Mouse (Mus musculus) CH12.LX (cell line): ENCODE results near the gene Gclm. TPM values are rescaled to one million over a fixed set of nuclear protein-coding genes. Genes with fewer than 3 reads are reported as not detected.
"Not testable (repeated sequence)": the region's sequence is repeated elsewhere in the genome, so short reads cannot be mapped to it uniquely, and the experiment has no call there.

Experiments
- DNase-seq: peaks from one replicate; pipeline ENCODE4 v3.0.0-alpha.2; 2013; ENCODE audit errors: extremely low read depth
- H3K27ac ChIP-seq: 2 replicates; pipeline ENCODE4 v1.5.1; 2012; ENCODE audit warnings: low read depth, mild to moderate bottlenecking, control low read depth, moderate library complexity; ENCODE audit not compliant: insufficient read depth
- H3K27me3 ChIP-seq: replicated peaks from 2 replicates; pipeline ENCODE3; 2012; ENCODE audit warnings: inconsistent platforms
- H3K36me3 ChIP-seq, 2 experiments: replicated peaks in 1 of 2; 2 replicates each; pipeline versions ENCODE3 to v1.6.1; 2012; ENCODE audit warnings: inconsistent platforms in 1 of 2, low read length in 1 of 2, mild to moderate bottlenecking in 1 of 2, mixed read lengths in 1 of 2, moderate library complexity in 1 of 2; ENCODE audit not compliant: control insufficient read depth in 1 of 2, insufficient read depth in 1 of 2
- H3K4me1 ChIP-seq, 2 experiments: 2 replicates each; pipeline ENCODE4 v1.6.1; 2012; ENCODE audit warnings: inconsistent platforms in 1 of 2, moderate library complexity in 1 of 2; ENCODE audit not compliant: insufficient read depth in 2 of 2, control insufficient read depth in 1 of 2
- H3K4me2 ChIP-seq: 2 replicates; pipeline ENCODE4 v1.6.1; 2012; ENCODE audit warnings: low read depth, mild to moderate bottlenecking, control low read depth; ENCODE audit not compliant: poor library complexity, insufficient read depth, severe bottlenecking
- H3K4me3 ChIP-seq, 3 experiments: fragments of 150-350 bp in 1 of 3; sonication (generic) in 1 of 3; replicated peaks in 1 of 3; 2 replicates each; pipeline versions ENCODE3 to v1.5.1; 2011 to 2012; ENCODE audit warnings: low read depth in 2 of 3, low read length in 2 of 3, mild to moderate bottlenecking in 2 of 3, moderate library complexity in 2 of 3, control low read depth in 1 of 3, improper control_type of control experiment in 1 of 3, inconsistent platforms in 1 of 3, mixed read lengths in 1 of 3; ENCODE audit not compliant: poor library complexity in 1 of 3
- H3K79me2 ChIP-seq: replicated peaks from 2 replicates; pipeline ENCODE4 v1.6.1; 2012; ENCODE audit warnings: mild to moderate bottlenecking, moderate library complexity; ENCODE audit not compliant: control insufficient read depth, poor library complexity, insufficient read depth, severe bottlenecking; ENCODE audit errors: extremely low read depth
- H3K9ac ChIP-seq: 2 replicates; pipeline ENCODE4 v1.6.1; 2012; ENCODE audit warnings: low read depth, mild to moderate bottlenecking, control low read depth, moderate library complexity; ENCODE audit not compliant: insufficient read depth
- H3K9me3 ChIP-seq: replicated peaks from 2 replicates; pipeline ENCODE3; 2012; ENCODE audit warnings: low read length, inconsistent platforms, mixed read lengths
- CHD1 ChIP-seq: IDR thresholded peaks from 2 replicates; pipeline ENCODE4 v1.6.1; 2012; ENCODE audit warnings: low read depth, low read length, improper control_type of control experiment, inconsistent platforms
- CTCF ChIP-seq, 2 experiments: IDR thresholded peaks in 1 of 2; conservative IDR thresholded peaks in 1 of 2; 2 replicates each; pipeline ENCODE4 v1.5.1; 2011 to 2012; ENCODE audit warnings: low read depth in 2 of 2, low read length in 2 of 2, improper control_type of control experiment in 1 of 2, inconsistent platforms in 1 of 2, mild to moderate bottlenecking in 1 of 2, moderate library complexity in 1 of 2
- E2F4 ChIP-seq: IDR thresholded peaks from 2 replicates; pipeline ENCODE4 v1.6.1; 2011; ENCODE audit warnings: low read depth, low read length, improper control_type of control experiment; ENCODE audit not compliant: insufficient replicate concordance
- EP300 ChIP-seq: IDR thresholded peaks from 2 replicates; pipeline ENCODE4 v1.6.1; 2011; ENCODE audit warnings: low read length, improper control_type of control experiment
- HCFC1 ChIP-seq: IDR thresholded peaks from 2 replicates; pipeline ENCODE4 v1.6.1; 2012; ENCODE audit warnings: low read depth, mild to moderate bottlenecking, inconsistent platforms, low read length, improper control_type of control experiment
- IRF4 ChIP-seq: IDR thresholded peaks from 2 replicates; pipeline ENCODE4 v1.6.1; 2014; ENCODE audit warnings: low read depth, mild to moderate bottlenecking, inconsistent platforms, low read length, improper control_type of control experiment
- JUND ChIP-seq: conservative IDR thresholded peaks from 2 replicates; pipeline ENCODE4 v1.6.1; 2011; ENCODE audit warnings: low read depth, low read length, improper control_type of control experiment
- KAT2A ChIP-seq: IDR thresholded peaks from 2 replicates; pipeline ENCODE4 v1.6.1; 2012; ENCODE audit warnings: low read length, improper control_type of control experiment, inconsistent platforms; ENCODE audit not compliant: insufficient replicate concordance
- MAX ChIP-seq: IDR thresholded peaks from 2 replicates; pipeline ENCODE4 v1.6.1; 2011; ENCODE audit warnings: low read length, improper control_type of control experiment
- MXI1 ChIP-seq: IDR thresholded peaks from 2 replicates; pipeline ENCODE4 v1.6.1; 2011; ENCODE audit warnings: mild to moderate bottlenecking, low read depth, low read length, improper control_type of control experiment
- NELFE ChIP-seq: IDR thresholded peaks from 2 replicates; pipeline ENCODE4 v1.6.1; 2011; ENCODE audit warnings: low read depth, low read length, improper control_type of control experiment
- PAX5 ChIP-seq: IDR thresholded peaks from 2 replicates; pipeline ENCODE4 v1.6.1; 2012; ENCODE audit warnings: low read length, inconsistent platforms, mixed read lengths
- POLR2AphosphoS2 ChIP-seq: IDR thresholded peaks from 2 replicates; pipeline ENCODE4 v1.6.1; 2011; ENCODE audit warnings: low read depth, low read length, improper control_type of control experiment
- TBP ChIP-seq: conservative IDR thresholded peaks from 2 replicates; pipeline ENCODE4 v1.6.1; 2011; ENCODE audit warnings: low read depth, low read length, improper control_type of control experiment
- TCF12 ChIP-seq: IDR thresholded peaks from 2 replicates; pipeline ENCODE4 v1.6.1; 2014; ENCODE audit warnings: low read depth, mild to moderate bottlenecking, inconsistent platforms, low read length, improper control_type of control experiment
- UBTF ChIP-seq: IDR thresholded peaks from 2 replicates; pipeline ENCODE4 v1.6.1; 2012; ENCODE audit warnings: low read depth, mild to moderate bottlenecking, inconsistent platforms, low read length, improper control_type of control experiment, moderate library complexity
- ZC3H11A ChIP-seq: IDR thresholded peaks from 2 replicates; pipeline ENCODE4 v1.6.1; 2012; ENCODE audit warnings: low read depth, mild to moderate bottlenecking, inconsistent platforms, low read length, improper control_type of control experiment
- ZKSCAN1 ChIP-seq: IDR thresholded peaks from 2 replicates; pipeline ENCODE4 v1.6.1; 2012; ENCODE audit warnings: low read depth, inconsistent platforms, low read length, improper control_type of control experiment, borderline replicate concordance
- ZNF384 ChIP-seq: IDR thresholded peaks from 2 replicates; pipeline ENCODE4 v1.6.1; 2012; ENCODE audit warnings: low read depth, low read length, improper control_type of control experiment, inconsistent platforms
- dilution Hi-C: fragments of 300-500 bp; cut with MboI; formaldehyde crosslinking; loops from 2 replicates; pipeline ENCODE4 v1.14.3; 2020; ENCODE audit warnings: low sequenced_read_pairs; ENCODE audit not compliant: extremely low pct_unique_long_range_greater_than_20kb, extremely low pct_ligation_motif_present
- in situ Hi-C: fragments of 300-500 bp; cut with MboI; formaldehyde crosslinking; loops from 3 replicates; pipeline ENCODE4 v1.14.3; 2019; ENCODE audit warnings: low sequenced_read_pairs, low pct_ligation_motif_present, low pct_unique_long_range_greater_than_20kb, mixed read lengths
- polyA plus RNA-seq: library from polyadenylated mRNA; unstranded; fragments of >175 nt; gene quantifications from 2 replicates; pipeline ENCODE4 v1.2.1, GENCODE M21; 2012; ENCODE audit warnings: low read depth; ENCODE audit not compliant: insufficient read length
- total RNA-seq, 2 experiments: library from RNA; depleted of rRNA; stranded (reverse); fragments of 300-350 nt in 1 of 2; fragments of >200 nt in 1 of 2; gene quantifications; 2 replicates each; pipeline ENCODE4 v1.2.3; 2012 to 2014

Gclm gene
- total and polyA plus RNA-seq, 3 experiments: 26.1 to 195 (median 108) TPM

DNA sequence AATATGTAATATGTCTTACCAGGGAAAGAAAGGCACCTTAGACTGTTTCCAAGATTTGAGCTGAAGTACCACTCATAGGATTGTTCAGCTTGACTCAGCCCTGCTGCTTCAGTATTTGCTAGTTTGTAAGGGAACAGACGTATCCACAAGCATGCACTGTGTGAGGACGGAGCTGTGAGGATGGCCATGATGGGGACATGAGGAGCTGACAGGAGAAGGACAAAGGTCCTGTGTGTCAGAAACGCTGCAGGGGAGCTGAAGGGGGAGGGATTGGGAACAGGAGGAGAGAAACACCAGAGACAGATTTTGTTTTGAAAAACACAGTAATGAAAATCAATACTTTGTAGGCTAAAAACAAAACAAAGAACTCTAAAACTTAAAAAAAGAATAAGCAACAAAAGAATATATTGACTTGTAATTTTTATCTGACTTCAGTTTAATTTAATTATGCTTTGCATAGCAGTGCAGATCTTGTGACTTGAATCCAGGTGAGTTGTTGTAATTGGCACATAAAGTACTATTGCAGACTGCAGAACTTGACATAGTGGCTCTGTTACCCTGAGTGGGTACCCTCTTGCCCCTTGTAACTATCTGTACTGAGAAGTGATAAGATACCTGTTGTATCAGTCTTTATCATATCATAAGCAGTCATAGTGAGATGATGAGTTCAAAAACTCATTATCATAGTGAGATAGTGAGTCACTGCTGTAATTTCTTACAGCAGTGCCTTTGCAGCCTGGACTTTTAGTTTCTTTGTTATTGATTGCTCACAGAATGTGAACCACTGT lies 7.3 kb downstream of the Gclm start:
- Histone ChIP-seq H3K9me3 (no peaks in the 10 kb centered on the region), H3K4me3 (no peak overlapping the region)
- TF ChIP-seq KAT2A: no peak
- no peak for TF ChIP-seq CTCF (conservative IDR thresholded peaks at IDR 0.05 in 1 of 2, IDR thresholded peaks at IDR 0.05 in 1 of 2; ENCODE audit: low read depth in 2 of 2, low read length in 2 of 2)
- TF ChIP-seq ZNF384: no peak
- TF ChIP-seq PAX5: no peak
- TF ChIP-seq E2F4: no peak
- no peak for TF ChIP-seq CHD1
- TF ChIP-seq MAX: no peak
- no peak for TF ChIP-seq TCF12
- no peak for TF ChIP-seq POLR2AphosphoS2
- no peak for TF ChIP-seq ZC3H11A
- no peak for TF ChIP-seq JUND
- TF ChIP-seq IRF4: no peak
- no peak for TF ChIP-seq UBTF
- no peak for TF ChIP-seq NELFE
- no peak for TF ChIP-seq ZKSCAN1
- TF ChIP-seq TBP: no peak
- TF ChIP-seq HCFC1: no peak
- no peak for TF ChIP-seq EP300
- no peak for TF ChIP-seq MXI1
- TF ChIP-seq, all 38 proteins: peak for 0
- Histone ChIP-seq H3K27me3 (no peaks in the 10 kb centered on the region), H3K4me2 (no peak overlapping the region), H3K79me2 (peaks cover 20% of the 10 kb centered on the region), H3K36me3 (peaks cover 0 to 38% of the 10 kb centered on the region in 2 experiments), H3K9ac (no peak overlapping the region), H3K27ac (no peak overlapping the region), H3K4me1 (peaks cover 0 to 15% of the 10 kb centered on the region in 2 experiments; a peak in 1 of 4 replicates)
- no peak for DNase-seq
- in situ Hi-C loops: no loop called here
- dilution Hi-C loops: no loop called here

DNA sequence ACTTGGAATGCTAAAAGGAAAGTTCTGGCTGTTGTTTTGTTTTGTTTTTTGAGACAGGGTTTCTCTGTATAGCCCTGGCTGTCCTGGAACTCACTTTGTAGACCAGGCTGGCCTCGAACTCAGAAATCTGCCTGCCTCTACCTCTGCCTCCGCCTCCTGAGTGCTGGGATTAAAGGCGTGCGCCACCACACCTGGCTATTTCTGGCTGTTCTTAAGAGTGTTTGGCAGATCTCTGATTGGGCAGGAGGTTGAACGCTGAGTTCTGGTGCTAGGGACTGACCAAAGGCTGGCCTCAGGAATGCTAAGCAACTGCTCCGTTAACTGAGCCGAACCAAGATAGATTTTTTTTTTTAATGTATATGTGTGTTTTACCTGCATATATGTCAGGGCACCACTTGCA lies 8.7 kb downstream of the Gclm start:
- H3K4me3 ChIP-seq, dilution Hi-C loops, in situ Hi-C loops, H3K9ac ChIP-seq, H3K4me2 ChIP-seq, H3K4me1 ChIP-seq, H3K27ac ChIP-seq, DNase-seq, H3K9me3 ChIP-seq, H3K27me3 ChIP-seq: not testable (repeated sequence)
- peaks cover 0 to 45% of the 10 kb centered on the region in 2 experiments for H3K36me3 ChIP-seq
- H3K79me2 ChIP-seq: peaks cover 14% of the 10 kb centered on the region
